Mouse (Mus musculus): Measurements from ENCODE around the gene Med29. TPM values are rescaled to one million over a fixed set of nuclear protein-coding genes. Genes with fewer than 3 reads are reported as not detected.

Med29 gene
- polyA plus RNA-seq, 1 experiment = 58.0 TPM

DNA sequence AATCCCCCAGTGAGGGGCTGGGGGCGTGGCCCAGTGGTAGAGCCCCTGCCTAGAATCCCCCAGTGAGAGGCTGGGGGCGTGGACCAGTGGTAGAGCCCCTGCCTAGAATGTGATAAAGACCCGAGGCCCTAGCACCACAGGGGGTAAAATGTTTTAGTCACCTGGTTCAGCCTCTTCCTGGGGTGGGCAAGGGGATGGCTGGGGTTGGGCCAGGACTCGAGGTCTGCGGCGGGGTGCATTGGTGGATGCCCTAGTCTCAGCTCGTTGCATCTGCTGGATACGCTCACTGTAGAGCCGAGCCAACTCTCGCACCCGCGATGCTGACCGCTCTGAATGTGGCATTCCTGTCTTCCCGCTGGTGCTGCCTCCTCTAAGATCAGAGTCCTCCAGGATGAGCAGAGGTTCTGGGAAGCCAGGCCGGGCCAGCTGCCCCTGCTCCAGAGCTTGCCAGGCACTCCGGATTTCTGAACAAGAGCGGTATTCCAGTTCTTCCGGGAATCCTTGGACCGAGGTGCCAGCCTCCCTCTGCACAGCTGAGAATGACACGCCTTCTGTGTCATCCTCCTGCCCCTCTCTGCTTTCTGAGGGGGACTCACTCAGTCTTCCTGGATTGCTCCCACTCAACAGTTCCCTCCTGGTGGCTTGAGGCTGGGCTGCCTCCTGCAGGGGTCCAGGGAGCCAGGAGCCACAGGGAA, 30.7 kb downstream of the Med29 start:
- no peaks in the 10 kb centered on the region for H3K27me3 ChIP-seq (ENCODE audit: control insufficient read depth, insufficient read depth, low read length)
- 89% methylated on average over 20 of the region's 20 CpGs for WGBS
- TF ChIP-seq POLR2A (IDR thresholded peaks at IDR 0.05; ENCODE audit: low read depth, low read length) = no peak
- no peak for TF ChIP-seq CTCF (IDR thresholded peaks at IDR 0.05; ENCODE audit: extremely low read depth, insufficient read length, insufficient replicate concordance, low read depth, low read length)
- H3K4me3 ChIP-seq (ENCODE audit: low read depth, low read length) = no peak overlapping the region
- H3K4me1 ChIP-seq (ENCODE audit: control insufficient read depth, insufficient read depth, insufficient read length, low read length) = peaks cover 18% of the 10 kb centered on the region
- no peak overlapping the region for H3K27ac ChIP-seq (ENCODE audit: insufficient read depth, low read depth, low read length)
- H3K36me3 ChIP-seq (ENCODE audit: control insufficient read depth, insufficient read depth, low read length) = peaks cover 15% of the 10 kb centered on the region

DNA sequence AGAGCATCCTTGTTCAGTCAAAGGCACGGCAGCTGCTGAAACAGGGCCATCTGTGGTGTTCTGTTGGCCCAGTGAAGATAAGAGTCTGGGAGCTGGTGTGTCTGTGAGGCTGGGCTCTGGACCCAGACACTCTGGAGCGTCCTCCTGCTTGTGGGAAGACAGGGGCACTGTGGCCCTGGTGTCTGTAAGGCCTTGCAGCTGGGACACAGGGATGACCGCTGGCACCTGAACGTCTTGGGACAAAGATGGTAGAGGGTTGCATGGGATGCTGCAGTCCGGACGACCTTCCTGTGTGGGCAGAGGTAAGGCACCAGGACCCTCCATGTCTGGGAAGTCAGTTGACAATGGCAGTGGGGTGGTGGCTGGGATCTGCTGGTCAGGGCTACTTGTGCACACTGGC, 32.2 kb downstream of the Med29 start:
- Histone ChIP-seq H3K27me3 (ENCODE audit: control insufficient read depth, insufficient read depth, low read length) (no peaks in the 10 kb centered on the region), H3K4me3 (ENCODE audit: low read depth, low read length) (no peak overlapping the region), H3K36me3 (ENCODE audit: control insufficient read depth, insufficient read depth, low read length) (peaks cover 15% of the 10 kb centered on the region), H3K27ac (ENCODE audit: insufficient read depth, low read depth, low read length) (no peak overlapping the region), H3K4me1 (ENCODE audit: control insufficient read depth, insufficient read depth, insufficient read length, low read length) (peaks cover 18% of the 10 kb centered on the region)
- TF ChIP-seq CTCF (IDR thresholded peaks at IDR 0.05; ENCODE audit: extremely low read depth, insufficient read length, insufficient replicate concordance, low read depth, low read length) (no peak), POLR2A (IDR thresholded peaks at IDR 0.05; ENCODE audit: low read depth, low read length) (no peak)
- 92% methylated on average over 6 of the region's 6 CpGs for WGBS

DNA sequence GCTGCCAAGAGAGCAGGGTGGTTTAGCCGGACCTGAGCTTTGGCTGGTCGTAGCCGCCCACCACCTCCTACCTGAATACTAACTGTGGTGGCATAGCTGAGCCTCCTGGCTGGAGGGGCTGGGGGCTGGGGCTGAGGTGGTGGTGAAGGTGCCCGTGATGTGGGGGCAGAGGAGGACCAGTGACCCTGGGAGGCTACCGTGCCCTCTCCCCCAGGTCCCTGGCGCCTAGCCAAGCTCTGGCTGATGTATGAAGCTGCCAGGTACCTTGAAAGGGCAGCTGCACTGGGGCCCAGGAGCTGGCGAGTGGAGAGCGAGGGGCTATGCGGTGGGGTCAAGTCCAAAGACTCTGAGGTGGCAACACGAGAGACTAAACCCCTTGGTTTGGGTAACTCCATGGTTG, 32.7 kb downstream of the Med29 start:
- Histone ChIP-seq H3K27me3 (ENCODE audit: control insufficient read depth, insufficient read depth, low read length) (no peaks in the 10 kb centered on the region), H3K27ac (ENCODE audit: insufficient read depth, low read depth, low read length) (no peak overlapping the region), H3K4me1 (ENCODE audit: control insufficient read depth, insufficient read depth, insufficient read length, low read length) (peaks cover 18% of the 10 kb centered on the region), H3K4me3 (ENCODE audit: low read depth, low read length) (no peak overlapping the region), H3K36me3 (ENCODE audit: control insufficient read depth, insufficient read depth, low read length) (peaks cover 14% of the 10 kb centered on the region)
- WGBS = 87% methylated on average over 10 of the region's 10 CpGs
- no peak for TF ChIP-seq CTCF (IDR thresholded peaks at IDR 0.05; ENCODE audit: extremely low read depth, insufficient read length, insufficient replicate concordance, low read depth, low read length)
- TF ChIP-seq POLR2A (IDR thresholded peaks at IDR 0.05; ENCODE audit: low read depth, low read length) = no peak

DNA sequence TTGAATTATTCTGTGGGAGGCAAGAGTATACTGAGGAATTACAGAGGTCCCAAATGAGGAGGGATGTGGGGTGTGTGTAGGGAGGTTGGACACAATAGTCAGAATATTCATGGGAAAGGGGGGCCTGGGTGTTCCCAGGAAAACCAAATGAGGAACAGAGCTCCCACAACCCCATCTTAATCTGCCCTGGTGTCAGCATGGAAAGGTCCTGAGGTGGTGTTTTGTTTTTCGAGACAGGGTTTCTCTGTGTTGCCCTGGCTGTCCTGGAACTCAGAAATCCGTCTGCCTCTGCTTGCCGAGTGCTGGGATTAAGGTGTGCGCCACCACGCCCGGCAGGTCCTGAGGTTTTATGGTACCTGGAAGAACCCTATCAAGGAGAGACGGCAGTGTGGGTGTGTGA, 34.1 kb downstream of the Med29 start:
- 20% methylated on average over 7 of the region's 7 CpGs for WGBS
- peaks cover 22% of the 10 kb centered on the region for H3K4me1 ChIP-seq (ENCODE audit: control insufficient read depth, insufficient read depth, insufficient read length, low read length)
- H3K36me3 ChIP-seq (ENCODE audit: control insufficient read depth, insufficient read depth, low read length) = peaks cover 13% of the 10 kb centered on the region
- no peaks in the 10 kb centered on the region for H3K27me3 ChIP-seq (ENCODE audit: control insufficient read depth, insufficient read depth, low read length)
- H3K27ac ChIP-seq (ENCODE audit: insufficient read depth, low read depth, low read length) = peak overlapping the region; percentile 69
- no peak overlapping the region for H3K4me3 ChIP-seq (ENCODE audit: low read depth, low read length)
- TF ChIP-seq CTCF (IDR thresholded peaks at IDR 0.05; ENCODE audit: extremely low read depth, insufficient read length, insufficient replicate concordance, low read depth, low read length) (no peak), POLR2A (IDR thresholded peaks at IDR 0.05; ENCODE audit: low read depth, low read length) (no peak)

DNA sequence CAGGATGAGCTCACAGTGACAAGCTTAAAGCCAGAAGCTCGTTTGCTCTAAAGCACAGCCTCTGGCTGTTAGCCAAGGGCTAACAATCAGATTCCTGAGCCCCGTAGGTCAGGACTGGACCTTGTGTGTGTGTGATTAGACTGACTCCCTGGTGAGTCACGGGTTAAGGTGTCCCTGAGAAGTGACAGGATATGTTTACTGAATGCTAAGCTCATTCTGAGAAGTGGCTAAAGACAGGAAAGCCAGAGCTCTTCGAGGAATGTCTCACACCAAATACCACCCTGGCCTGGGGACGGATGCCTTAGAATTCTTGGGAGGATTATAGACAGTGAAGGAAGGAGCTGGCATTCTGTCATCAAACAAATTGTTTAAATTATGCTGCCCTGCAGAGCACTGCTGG, 34.5 kb downstream of the Med29 start:
- WGBS = 9% methylated on average over 5 of the region's 5 CpGs
- Histone ChIP-seq H3K4me1 (ENCODE audit: control insufficient read depth, insufficient read depth, insufficient read length, low read length) (peaks cover 22% of the 10 kb centered on the region), H3K27me3 (ENCODE audit: control insufficient read depth, insufficient read depth, low read length) (no peaks in the 10 kb centered on the region), H3K4me3 (ENCODE audit: low read depth, low read length) (no peak overlapping the region), H3K27ac (ENCODE audit: insufficient read depth, low read depth, low read length) (peak overlapping the region; percentile 69), H3K36me3 (ENCODE audit: control insufficient read depth, insufficient read depth, low read length) (peaks cover 18% of the 10 kb centered on the region)
- TF ChIP-seq CTCF (IDR thresholded peaks at IDR 0.05; ENCODE audit: extremely low read depth, insufficient read length, insufficient replicate concordance, low read depth, low read length) (no peak), POLR2A (IDR thresholded peaks at IDR 0.05; ENCODE audit: low read depth, low read length) (no peak)

DNA sequence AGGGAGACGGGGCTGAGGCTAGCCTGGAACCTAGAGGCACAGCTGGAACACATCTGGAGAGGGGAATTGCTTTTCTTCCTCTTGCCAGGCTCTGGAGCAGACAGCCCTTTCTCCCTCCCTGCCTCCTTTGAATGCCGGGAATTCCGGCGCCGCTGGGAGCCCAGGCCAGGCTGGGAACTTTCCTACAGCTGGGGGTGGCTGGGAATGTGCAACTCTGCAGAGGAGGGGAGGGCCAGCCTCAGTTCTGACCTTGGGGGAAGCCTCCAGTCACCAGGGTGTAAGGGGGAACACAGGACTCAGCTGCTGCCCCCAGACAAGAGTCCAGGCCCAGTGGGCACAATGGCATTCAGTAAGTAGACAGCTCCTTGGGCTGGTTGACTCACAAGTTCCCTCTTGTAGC, 35.5 kb downstream of the Med29 start:
- 31% methylated on average over 5 of the region's 5 CpGs for WGBS
- H3K4me1 ChIP-seq (ENCODE audit: control insufficient read depth, insufficient read depth, insufficient read length, low read length) = peaks cover 22% of the 10 kb centered on the region
- TF ChIP-seq POLR2A (IDR thresholded peaks at IDR 0.05; ENCODE audit: low read depth, low read length) (no peak), CTCF (IDR thresholded peaks at IDR 0.05; ENCODE audit: extremely low read depth, insufficient read length, insufficient replicate concordance, low read depth, low read length) (no peak)
- H3K36me3 ChIP-seq (ENCODE audit: control insufficient read depth, insufficient read depth, low read length) = peaks cover 24% of the 10 kb centered on the region
- H3K27me3 ChIP-seq (ENCODE audit: control insufficient read depth, insufficient read depth, low read length) = no peaks in the 10 kb centered on the region
- H3K4me3 ChIP-seq (ENCODE audit: low read depth, low read length) = no peak overlapping the region
- H3K27ac ChIP-seq (ENCODE audit: insufficient read depth, low read depth, low read length) = peak overlapping the region; percentile 69

DNA sequence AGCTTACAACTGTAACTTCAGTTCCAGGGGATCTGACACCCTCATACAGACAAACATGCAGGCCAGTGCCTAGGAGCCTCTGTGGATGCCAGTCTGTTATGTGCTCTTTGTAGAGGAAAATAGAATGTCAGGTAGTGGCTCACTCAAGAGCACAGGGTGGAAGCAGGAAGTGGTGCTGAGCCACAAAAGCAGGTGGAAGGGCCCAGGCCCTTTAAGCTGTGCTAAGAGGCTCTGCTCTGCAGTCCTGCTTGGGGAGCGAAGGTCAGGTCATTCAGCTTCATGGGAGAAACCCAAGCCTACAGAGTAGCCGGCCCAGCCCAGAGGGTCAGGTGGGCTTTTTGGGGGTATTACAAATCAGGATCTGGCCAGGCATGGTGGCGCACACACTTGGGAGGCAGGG, 37.3 kb downstream of the Med29 start:
- Histone ChIP-seq H3K27me3 (ENCODE audit: control insufficient read depth, insufficient read depth, low read length) (no peaks in the 10 kb centered on the region), H3K36me3 (ENCODE audit: control insufficient read depth, insufficient read depth, low read length) (peaks cover 21% of the 10 kb centered on the region), H3K27ac (ENCODE audit: insufficient read depth, low read depth, low read length) (no peak overlapping the region), H3K4me1 (ENCODE audit: control insufficient read depth, insufficient read depth, insufficient read length, low read length) (peaks cover 25% of the 10 kb centered on the region), H3K4me3 (ENCODE audit: low read depth, low read length) (no peak overlapping the region)
- 71% methylated on average over 3 of the region's 3 CpGs for WGBS
- TF ChIP-seq POLR2A (IDR thresholded peaks at IDR 0.05; ENCODE audit: low read depth, low read length) (no peak), CTCF (IDR thresholded peaks at IDR 0.05; ENCODE audit: extremely low read depth, insufficient read length, insufficient replicate concordance, low read depth, low read length) (no peak)

Measured in small intestine, adult 2 months (tissue).